Comparison of ENCODE assay signal across 9 mouse cellular contexts in genomic region chr19:3355096-3355495, GRCm38 (mm10). TPM values are rescaled to one million over a fixed set of nuclear protein-coding genes. Genes with fewer than 3 reads are reported as not detected.
DNase-seq lines count a peak whose midpoint lies in the region; ATAC-seq and TF ChIP-seq lines count a peak whose summit lies in the region.
"Had no signal": no experiment of that assay in that cellular context is flagged by ENCODE, and none has a peak within 500 bp of the region (broad histone marks: within the 10 kb centered on the region; RNA-seq: fewer than 3 reads in every experiment).

No protein-coding gene starts in this region.

- no peak overlapping the region for H3K27ac ChIP-seq in kidney, embryonic 14.5 days (ENCODE audit: low read depth, low read length)
- H3K27ac ChIP-seq: heart, embryonic 10.5 days had no signal

- H3K4me3 ChIP-seq in kidney, embryonic 14.5 days (ENCODE audit: low read length): no peak overlapping the region
- H3K4me3 ChIP-seq: heart, embryonic 10.5 days had no signal

- no peak for ATAC-seq in kidney, embryonic 14.5 days (ENCODE audit: low FRiP score, low TSS enrichment)

- 67% methylated on average over 5 of the region's 5 CpGs for WGBS in kidney, embryonic 14.5 days

- no peaks in the 10 kb centered on the region for H3K27me3 ChIP-seq in kidney, embryonic 14.5 days (ENCODE audit: control insufficient read depth, insufficient read depth, low read length)

- H3K9me3 ChIP-seq in kidney, embryonic 14.5 days (ENCODE audit: control insufficient read depth, low read length): no peaks in the 10 kb centered on the region
- H3K9me3 ChIP-seq: heart, embryonic 10.5 days had no signal

- peak; percentile 51 for DNase-seq in kidney, adult 18-20 months
- peak; percentile 40 for DNase-seq in thymus, postnatal 14 days
- DNase-seq in thymus, postnatal 0 days (ENCODE audit: low spot score): no peak
- no peak for DNase-seq in brain, embryonic 14.5 days (ENCODE audit: low read depth)
- DNase-seq in testis, postnatal 10 days (ENCODE audit: low spot score): peak; percentile 80
- no peak for DNase-seq in MN1 (ENCODE audit: low spot score)
- DNase-seq in layer of hippocampus, adult 9-11 months: no peak

- no peaks in the 10 kb centered on the region for H3K4me1 ChIP-seq in kidney, embryonic 14.5 days (ENCODE audit: control insufficient read depth, insufficient read depth, low read length)

- peak; percentile 46 for TF ChIP-seq CTCF in brain, embryonic 14.5 days (IDR thresholded peaks at IDR 0.05; ENCODE audit: borderline replicate concordance, extremely low read depth, insufficient read depth, insufficient read length)

- H3K36me3 ChIP-seq in kidney, embryonic 14.5 days (ENCODE audit: control insufficient read depth, insufficient read depth, low read length): no peaks in the 10 kb centered on the region; the same call in 1 of the 2 replicates

- no peak for TF ChIP-seq POLR2A in brain, embryonic 14.5 days (IDR thresholded peaks at IDR 0.05; ENCODE audit: borderline replicate concordance, extremely low read depth, insufficient read depth, insufficient read length, poor library complexity, severe bottlenecking)

- no peak overlapping the region for H3K9ac ChIP-seq in kidney, embryonic 14.5 days (ENCODE audit: low read depth, low read length)

- no peak overlapping the region for H3K4me2 ChIP-seq in kidney, embryonic 14.5 days (replicated peaks; ENCODE audit: low read depth, low read length)

RNA-seq across cellular contexts. Expression of gene Cpt1a, which starts 33.0 kb away (rescaled TPM):
- polyA plus RNA-seq in kidney, embryonic 14.5 days (2014; fragmentation: Nextera tagmentation; extraction: Ambion mirVana): 10.0 and 23.8 TPM in 2 replicates
- polyA plus RNA-seq in thymus, postnatal 0 days (2015; fragmentation: Nextera tagmentation; extraction: Ambion mirVana): 54.7 and 60.1 TPM in 2 replicates
- 18.4 and 23.1 TPM in 2 replicates for polyA plus RNA-seq in brain, embryonic 14.5 days (2012; rRNA removed)

RNA-seq across cellular contexts. Expression of gene Tesmin, which starts 33.6 kb away (rescaled TPM):
- 0.51 and 0.53 TPM in 2 replicates for polyA plus RNA-seq in kidney, embryonic 14.5 days (2014; fragmentation: Nextera tagmentation; extraction: Ambion mirVana)
- polyA plus RNA-seq in thymus, postnatal 0 days (2015; fragmentation: Nextera tagmentation; extraction: Ambion mirVana): 1.5 and 1.6 TPM in 2 replicates
- polyA plus RNA-seq in brain, embryonic 14.5 days (2012; rRNA removed): 0.36 and 0.42 TPM in 2 replicates

RNA-seq across cellular contexts. Expression of gene Gal, which starts 59.2 kb away (rescaled TPM):
- not detected in 2 replicates for polyA plus RNA-seq in kidney, embryonic 14.5 days (2014; fragmentation: Nextera tagmentation; extraction: Ambion mirVana)
- polyA plus RNA-seq in thymus, postnatal 0 days (2015; fragmentation: Nextera tagmentation; extraction: Ambion mirVana): 7.2 and 7.4 TPM in 2 replicates
- 3.9 and 6.2 TPM in 2 replicates for polyA plus RNA-seq in brain, embryonic 14.5 days (2012; rRNA removed)

Comparison
In these comparisons a context has a peak if more than half of its experiments do, and no peak if none do; other contexts are left out.
1. DNase-seq: peak in kidney, adult 18-20 months (single experiment), thymus, postnatal 14 days (single experiment) and testis, postnatal 10 days (single experiment); none in thymus, postnatal 0 days (single experiment), brain, embryonic 14.5 days (single experiment), MN1 (single experiment) and layer of hippocampus, adult 9-11 months (single experiment).